Comparison of ENCODE assay signal across 8 mouse cellular contexts in the genomic region with DNA sequence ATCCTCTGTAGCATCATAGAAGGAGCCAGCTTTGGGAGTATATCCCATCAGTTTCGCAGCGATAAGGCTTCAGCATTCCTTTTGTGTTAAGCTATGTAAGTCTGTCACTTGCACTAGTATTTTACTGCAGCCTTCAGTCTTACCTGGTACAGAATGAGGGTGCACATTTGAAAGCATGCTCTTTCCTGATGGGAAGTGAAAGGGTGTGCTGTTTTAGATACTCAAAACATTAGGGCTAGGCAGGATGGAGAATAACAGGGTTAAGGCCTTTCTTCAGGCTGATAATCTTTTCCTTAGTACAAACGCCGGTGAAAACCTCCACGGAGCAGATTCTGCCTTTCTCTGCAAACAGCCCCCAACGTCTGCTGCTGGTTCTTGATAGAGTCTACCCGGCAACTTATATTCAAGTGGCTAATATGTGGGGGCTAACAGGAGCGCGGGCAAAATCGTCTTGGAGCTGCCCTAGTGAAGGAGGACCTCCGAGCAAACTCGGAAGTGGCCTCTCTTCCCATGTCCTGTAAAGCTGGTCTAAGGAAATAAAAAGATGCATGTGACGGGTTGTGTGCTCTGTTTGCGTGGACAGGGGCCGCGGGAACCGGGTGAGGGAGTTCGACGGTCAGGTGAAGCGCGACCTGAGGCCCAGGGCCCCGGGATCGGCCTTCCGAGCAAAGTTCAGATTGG. TPM values are rescaled to one million over a fixed set of nuclear protein-coding genes. Genes with fewer than 3 reads are reported as not detected.
DNase-seq lines count a peak whose midpoint lies in the region; ATAC-seq and TF ChIP-seq lines count a peak whose summit lies in the region.

No protein-coding gene starts in this region.

- DNase-seq in heart, postnatal 10 days = no peak
- DNase-seq in G1E (ENCODE audit: low spot score) = peak; percentile 28
- no peak for DNase-seq in forebrain, embryonic 14.5 days (ENCODE audit: low spot score)
- DNase-seq in liver, embryonic 13.5 days = no peak
- no peak for DNase-seq in adrenal gland, postnatal 4 days (ENCODE audit: low spot score in 2 of 2)
- no peak for DNase-seq in urinary bladder, postnatal 10 days (ENCODE audit: low spot score)
- DNase-seq in adrenal gland, postnatal 10 days = no peak

- peak overlapping the region; percentile 98 for H3K4me2 ChIP-seq in heart, embryonic 12.5 days
- H3K4me2 ChIP-seq in forebrain, embryonic 14.5 days (ENCODE audit: low read length) = peak overlapping the region; percentile 59
- peak overlapping the region; percentile 82 for H3K4me2 ChIP-seq in liver, embryonic 13.5 days

- no peaks in the 10 kb centered on the region for H3K9me3 ChIP-seq in heart, embryonic 12.5 days (replicated peaks)
- no peaks in the 10 kb centered on the region for H3K9me3 ChIP-seq in G1E (replicated peaks)
- no peaks in the 10 kb centered on the region for H3K9me3 ChIP-seq in forebrain, embryonic 14.5 days (replicated peaks; ENCODE audit: control insufficient read depth, low read length)
- no peaks in the 10 kb centered on the region for H3K9me3 ChIP-seq in liver, embryonic 13.5 days (replicated peaks)

- WGBS in heart, embryonic 12.5 days = 6% methylated on average over 24 of the region's 24 CpGs
- 9% methylated on average over 24 of the region's 24 CpGs for WGBS in forebrain, embryonic 14.5 days
- 7% methylated on average over 24 of the region's 24 CpGs for WGBS in liver, embryonic 13.5 days (ENCODE audit: insufficient replicate concordance)

- H3K9ac ChIP-seq in heart, embryonic 12.5 days = peak overlapping the region; percentile 81
- peak overlapping the region; percentile 69 for H3K9ac ChIP-seq in forebrain, embryonic 14.5 days (ENCODE audit: low read length)
- H3K9ac ChIP-seq in liver, embryonic 13.5 days = peak overlapping the region; percentile 77

- TF ChIP-seq CTCF in G1E (IDR thresholded peaks at IDR 0.05; ENCODE audit: low read depth, low read length) = no peak

- peak overlapping the region; percentile 90 for H3K27ac ChIP-seq in heart, embryonic 12.5 days (ENCODE audit: poor library complexity, severe bottlenecking)
- peak overlapping the region; percentile 74; the same call in 1 of the 2 replicates for H3K27ac ChIP-seq in forebrain, embryonic 14.5 days (ENCODE audit: low read depth, low read length)
- H3K27ac ChIP-seq in liver, embryonic 13.5 days = peak overlapping the region; percentile 79

- H3K27me3 ChIP-seq in heart, embryonic 12.5 days (replicated peaks) = no peaks in the 10 kb centered on the region
- H3K27me3 ChIP-seq in G1E (ENCODE audit: insufficient read depth, low read length) = peaks cover 16% of the 10 kb centered on the region
- no peaks in the 10 kb centered on the region for H3K27me3 ChIP-seq in forebrain, embryonic 14.5 days (replicated peaks; ENCODE audit: control insufficient read depth, insufficient read depth, low read length)
- H3K27me3 ChIP-seq in liver, embryonic 13.5 days = no peaks in the 10 kb centered on the region

- peaks cover 11% of the 10 kb centered on the region for H3K4me1 ChIP-seq in heart, embryonic 12.5 days (replicated peaks)
- peaks cover 23% of the 10 kb centered on the region for H3K4me1 ChIP-seq in G1E (ENCODE audit: insufficient read depth, low read depth, low read length)
- peaks cover 7% of the 10 kb centered on the region for H3K4me1 ChIP-seq in forebrain, embryonic 14.5 days (ENCODE audit: control insufficient read depth, insufficient read depth, low read length)
- H3K4me1 ChIP-seq in liver, embryonic 13.5 days (replicated peaks) = peaks cover 33% of the 10 kb centered on the region

- peak overlapping the region; percentile 87 for H3K4me3 ChIP-seq in heart, embryonic 12.5 days
- peak overlapping the region; percentile 89 for H3K4me3 ChIP-seq in G1E (ENCODE audit: low read depth, low read length)
- H3K4me3 ChIP-seq in forebrain, embryonic 14.5 days (ENCODE audit: low read depth, low read length) = peak overlapping the region; percentile 81
- peak overlapping the region; percentile 78 for H3K4me3 ChIP-seq in liver, embryonic 13.5 days (replicated peaks)

- intact Hi-C loops in heart, postnatal 10 days (cut with DNase I) = loop anchor here (1.0 to 5.0 kb wide), 2 partner anchors 48 to 100 kb away; a partner anchor contains a TSS

- H3K36me3 ChIP-seq in heart, embryonic 12.5 days = peaks cover 17% of the 10 kb centered on the region
- peaks cover 28% of the 10 kb centered on the region for H3K36me3 ChIP-seq in G1E (replicated peaks)
- H3K36me3 ChIP-seq in forebrain, embryonic 14.5 days (ENCODE audit: control insufficient read depth, insufficient read depth, low read length) = peaks cover 13% of the 10 kb centered on the region
- peaks cover 21% of the 10 kb centered on the region for H3K36me3 ChIP-seq in liver, embryonic 13.5 days

- peak; percentile 65 for ATAC-seq in heart, embryonic 12.5 days (ENCODE audit: insufficient number of reproducible peaks, low FRiP score)
- 0 out of 2 replicates have a peak, but pooled peaks have one; percentile 6 for ATAC-seq in G1E (ENCODE audit: extremely low read depth, insufficient number of reproducible peaks, low FRiP score, poor library complexity, severe bottlenecking)
- ATAC-seq in forebrain, embryonic 14.5 days = peak; percentile 3; the same call in 1 of the 2 replicates
- ATAC-seq in liver, embryonic 13.5 days (ENCODE audit: low read depth) = peak; percentile 60; the same call in 1 of the 2 replicates

RNA-seq across cellular contexts. Expression of a gene that starts 0.5 kb away (rescaled TPM):
- polyA plus RNA-seq in heart, embryonic 12.5 days (2016; fragmentation: Nextera tagmentation; extraction: Ambion mirVana) = 140 and 160 TPM in 2 replicates
- total RNA-seq in heart, postnatal 10 days (2021) = 10 to 100 TPM; 59.5 to 62.1 TPM
- 44.4 and 65.1 TPM in 2 replicates for total RNA-seq in G1E (2014; fragmentation: Nextera tagmentation)
- total RNA-seq in G1E (2017) = 185 and 193 TPM in 2 replicates
- polyA plus RNA-seq in G1E (2012) = 6.1 and 8.2 TPM in 2 replicates
- polyA plus RNA-seq in forebrain, embryonic 14.5 days (2014; fragmentation: Nextera tagmentation; extraction: Ambion mirVana) = 362 and 405 TPM in 2 replicates
- 147 and 158 TPM in 2 replicates for polyA plus RNA-seq in liver, embryonic 13.5 days (2015; fragmentation: Nextera tagmentation; extraction: Ambion mirVana)
- total RNA-seq in adrenal gland, postnatal 4 days (2021) = 100 to 1,000 TPM; 133 to 140 TPM
- 100 to 1,000 TPM in 1 of 2 experiments, 10 to 100 TPM in 1; 87.9 to 101 TPM for total RNA-seq in adrenal gland, postnatal 10 days (2021)

RNA-seq across cellular contexts. Expression of a gene that starts 24.6 kb away (rescaled TPM):
- polyA plus RNA-seq in heart, embryonic 12.5 days (2016; fragmentation: Nextera tagmentation; extraction: Ambion mirVana) = 6.9 and 10.7 TPM in 2 replicates
- 1 to 10 TPM; 3.6 to 4.0 TPM for total RNA-seq in heart, postnatal 10 days (2021)
- total RNA-seq in G1E (2014; fragmentation: Nextera tagmentation) = 7.8 and 10.2 TPM in 2 replicates
- 8.0 and 9.9 TPM in 2 replicates for total RNA-seq in G1E (2017)
- polyA plus RNA-seq in G1E (2012) = 9.6 and 14.0 TPM in 2 replicates
- polyA plus RNA-seq in forebrain, embryonic 14.5 days (2014; fragmentation: Nextera tagmentation; extraction: Ambion mirVana) = 26.8 and 28.2 TPM in 2 replicates
- polyA plus RNA-seq in liver, embryonic 13.5 days (2015; fragmentation: Nextera tagmentation; extraction: Ambion mirVana) = 3.2 and 3.6 TPM in 2 replicates
- total RNA-seq in adrenal gland, postnatal 4 days (2021) = 10 to 100 TPM; 24.5 to 33.2 TPM
- total RNA-seq in adrenal gland, postnatal 10 days (2021) = 10 to 100 TPM; 10.6 to 19.8 TPM

RNA-seq across cellular contexts. Expression of a gene that starts 26.3 kb away (rescaled TPM):
- 14.4 and 14.7 TPM in 2 replicates for polyA plus RNA-seq in heart, embryonic 12.5 days (2016; fragmentation: Nextera tagmentation; extraction: Ambion mirVana)
- 1 to 10 TPM; 8.7 to 9.1 TPM for total RNA-seq in heart, postnatal 10 days (2021)
- total RNA-seq in G1E (2014; fragmentation: Nextera tagmentation) (12.2 and 12.6 TPM in 2 replicates), G1E (2017) (12.3 and 14.3 TPM in 2 replicates)
- 1.6 and 2.1 TPM in 2 replicates for polyA plus RNA-seq in G1E (2012)
- 12.2 and 12.7 TPM in 2 replicates for polyA plus RNA-seq in forebrain, embryonic 14.5 days (2014; fragmentation: Nextera tagmentation; extraction: Ambion mirVana)
- polyA plus RNA-seq in liver, embryonic 13.5 days (2015; fragmentation: Nextera tagmentation; extraction: Ambion mirVana) = 16.1 and 17.3 TPM in 2 replicates
- 10 to 100 TPM; 10.8 to 15.5 TPM for total RNA-seq in adrenal gland, postnatal 4 days (2021)
- 10 to 100 TPM in 1 of 2 experiments, 1 to 10 TPM in 1; 9.5 to 11.4 TPM for total RNA-seq in adrenal gland, postnatal 10 days (2021)

RNA-seq across cellular contexts. Expression of a gene that starts 47.8 kb away (rescaled TPM):
- 2.0 and 2.6 TPM in 2 replicates for polyA plus RNA-seq in heart, embryonic 12.5 days (2016; fragmentation: Nextera tagmentation; extraction: Ambion mirVana)
- total RNA-seq in heart, postnatal 10 days (2021) = 1 to 10 TPM; 3.3 to 3.4 TPM
- not detected in 2 replicates for total RNA-seq in G1E (2014; fragmentation: Nextera tagmentation)
- total RNA-seq in G1E (2017) = 0.17 and 0.76 TPM in 2 replicates
- polyA plus RNA-seq in G1E (2012) = not detected in 2 replicates
- polyA plus RNA-seq in forebrain, embryonic 14.5 days (2014; fragmentation: Nextera tagmentation; extraction: Ambion mirVana) = 4.1 and 5.5 TPM in 2 replicates
- 0.87 and 0.89 TPM in 2 replicates for polyA plus RNA-seq in liver, embryonic 13.5 days (2015; fragmentation: Nextera tagmentation; extraction: Ambion mirVana)
- 10 to 100 TPM; 13.2 to 14.1 TPM for total RNA-seq in adrenal gland, postnatal 4 days (2021)
- 10 to 100 TPM in 1 of 2 experiments, 1 to 10 TPM in 1; 8.6 to 17.3 TPM for total RNA-seq in adrenal gland, postnatal 10 days (2021)

RNA-seq across cellular contexts. Expression of a gene that starts 48.0 kb away (rescaled TPM):
- polyA plus RNA-seq in heart, embryonic 12.5 days (2016; fragmentation: Nextera tagmentation; extraction: Ambion mirVana) = 1.9 and 2.3 TPM in 2 replicates
- 1 to 10 TPM; 2.8 to 3.0 TPM for total RNA-seq in heart, postnatal 10 days (2021)
- not detected in 2 replicates for total RNA-seq in G1E (2014; fragmentation: Nextera tagmentation)
- 0.05 and 0.23 TPM in 2 replicates for total RNA-seq in G1E (2017)
- polyA plus RNA-seq in G1E (2012) = not detected in 2 replicates
- 10.7 and 11.8 TPM in 2 replicates for polyA plus RNA-seq in forebrain, embryonic 14.5 days (2014; fragmentation: Nextera tagmentation; extraction: Ambion mirVana)
- polyA plus RNA-seq in liver, embryonic 13.5 days (2015; fragmentation: Nextera tagmentation; extraction: Ambion mirVana) = 1.2 and 1.5 TPM in 2 replicates
- total RNA-seq in adrenal gland, postnatal 4 days (2021) = 1 to 10 TPM; 4.3 to 6.7 TPM
- total RNA-seq in adrenal gland, postnatal 10 days (2021) = 1 to 10 TPM; 2.5 to 3.9 TPM

Comparison
In these comparisons a context has a peak if more than half of its experiments do, and no peak if none do; other contexts are left out.
1. ATAC-seq: peak in every context shown above with its lines; median percentile 65 in heart, embryonic 12.5 days; 60 in liver, embryonic 13.5 days; 6 in G1E; 3 in forebrain, embryonic 14.5 days.